Mouse (Mus musculus): ENCODE measurements at regions not wholly inside any gene's neighbourhood (a gene's known extent, or its start where the extent isn't known, plus 50 kb on each side); places are given as distances from the start of the nearest gene placed in this dataset.
A peak's percentile ranks its signal among the peaks of the same experiment; 100 is the strongest.

DNA sequence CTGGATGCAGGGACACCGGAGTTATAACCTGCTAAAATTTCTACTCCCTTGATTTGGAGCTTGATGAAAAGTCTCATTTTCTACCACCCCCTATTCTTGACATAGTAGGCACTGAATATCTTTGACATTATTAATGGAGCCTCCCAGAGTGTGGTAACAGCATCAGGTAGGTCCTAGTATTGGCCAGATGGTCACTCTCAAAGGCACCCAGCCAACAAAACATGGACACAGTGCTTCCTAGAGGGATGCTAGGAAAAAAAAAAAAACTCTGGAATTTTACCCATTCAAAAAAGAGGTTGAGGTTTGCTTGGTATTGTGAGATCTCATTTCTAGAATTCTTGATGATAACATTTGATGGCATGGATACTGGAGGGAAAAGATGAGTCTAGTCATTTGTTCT is 740.8 kb downstream of the Epm2a start:
- no peak for DNase-seq

DNA sequence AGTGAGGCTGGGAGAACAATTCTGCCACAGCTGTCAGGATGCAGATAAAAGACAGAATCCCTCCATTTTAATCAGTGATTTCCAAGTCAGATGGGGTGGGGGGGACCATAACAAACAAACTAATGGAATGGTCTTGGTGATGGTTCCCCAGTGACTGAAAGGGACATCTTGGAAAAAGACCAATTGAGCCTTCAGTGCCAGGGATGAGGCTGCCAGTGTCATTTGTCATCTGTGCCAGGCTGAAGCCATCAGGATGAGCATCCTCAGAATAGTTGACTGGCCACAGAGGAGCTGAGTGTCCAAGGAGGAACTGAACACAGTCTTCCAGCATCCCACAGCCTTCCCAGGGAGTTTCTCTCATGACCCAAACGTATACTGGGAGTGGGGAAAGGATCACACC is 749.3 kb downstream of the Epm2a start:
- DNase-seq: no peak

DNA sequence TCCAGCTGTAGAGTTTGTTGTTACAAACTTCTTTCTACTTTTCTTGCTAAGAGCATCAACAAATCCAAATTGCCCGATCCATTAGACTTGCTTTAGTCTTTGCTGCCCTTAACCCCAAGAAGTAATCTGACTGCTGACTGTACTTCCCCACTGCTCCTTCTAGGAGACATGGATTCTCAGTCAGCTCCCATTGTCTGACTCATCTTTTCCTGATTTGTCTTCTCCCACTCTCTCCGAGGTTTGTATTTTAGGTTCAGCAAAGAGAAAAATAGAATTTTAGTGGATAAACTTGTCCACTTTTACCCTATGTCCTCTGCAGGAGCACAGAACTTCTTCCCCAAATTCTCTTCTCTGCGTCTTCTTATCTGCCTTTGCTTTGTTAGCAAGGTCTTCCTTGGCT is 753.5 kb downstream of the Epm2a start:
- no peak for DNase-seq

DNA sequence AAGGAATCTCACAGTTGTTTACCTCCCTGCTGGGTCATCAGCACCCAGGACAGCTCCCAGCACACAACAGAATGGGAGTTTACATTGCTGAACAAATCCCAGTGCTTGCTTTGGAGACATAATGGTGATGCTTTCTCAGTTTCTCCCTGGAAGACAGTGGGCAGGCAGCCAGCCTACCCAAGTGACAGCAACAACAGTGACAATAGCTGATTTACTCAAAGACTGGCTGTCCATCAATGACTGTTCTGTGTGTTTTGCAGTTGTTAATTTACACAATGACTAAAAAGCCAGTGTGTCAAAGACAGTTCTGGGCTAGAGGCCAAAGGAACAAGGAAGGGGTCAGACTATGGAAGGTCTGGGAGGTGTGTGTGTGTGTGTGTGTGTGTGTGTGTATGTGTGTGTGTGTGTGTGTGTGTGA is 762.2 kb downstream of the Utrn start:
- DNase-seq: peak; percentile 42

DNA sequence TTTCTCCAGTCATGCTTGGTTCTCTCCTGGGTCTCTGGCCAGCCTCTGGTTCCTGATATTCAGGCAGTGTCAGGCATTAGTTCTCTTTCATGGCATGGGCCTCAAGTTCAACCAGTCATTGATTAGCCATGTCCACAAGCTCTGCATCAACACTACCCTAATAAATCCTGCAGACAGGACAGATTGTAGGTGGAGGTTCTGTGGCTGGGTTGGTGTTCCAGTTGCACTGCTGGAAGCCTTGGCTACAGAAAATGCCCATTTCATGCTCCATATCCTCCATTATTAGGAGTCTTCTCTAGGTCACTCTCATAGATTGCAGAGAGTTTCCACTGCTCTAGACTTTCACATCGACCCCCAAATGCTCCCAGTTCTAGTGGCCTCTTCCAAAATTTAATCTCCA is 757.4 kb downstream of the Utrn start:
- no peak for DNase-seq

DNA sequence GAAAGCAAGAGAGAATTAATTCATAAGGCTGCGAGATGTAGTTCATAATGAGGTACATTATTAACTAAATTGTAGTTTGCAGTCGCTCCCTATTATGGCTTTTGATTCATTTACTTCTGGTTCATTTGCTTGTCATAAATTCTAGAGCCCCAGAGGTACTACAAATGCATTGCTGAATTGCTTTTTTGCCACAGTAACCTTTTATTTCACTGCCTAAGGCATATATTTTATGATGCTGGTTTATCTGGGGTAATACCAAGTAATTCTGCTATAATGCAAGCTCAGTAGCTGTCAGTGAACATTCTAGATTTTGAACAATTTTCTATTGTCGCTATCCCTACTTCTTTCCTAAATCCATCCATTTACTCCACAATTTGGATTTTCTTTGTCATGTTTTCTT is 753.4 kb downstream of the Utrn start:
- no peak for DNase-seq

DNA sequence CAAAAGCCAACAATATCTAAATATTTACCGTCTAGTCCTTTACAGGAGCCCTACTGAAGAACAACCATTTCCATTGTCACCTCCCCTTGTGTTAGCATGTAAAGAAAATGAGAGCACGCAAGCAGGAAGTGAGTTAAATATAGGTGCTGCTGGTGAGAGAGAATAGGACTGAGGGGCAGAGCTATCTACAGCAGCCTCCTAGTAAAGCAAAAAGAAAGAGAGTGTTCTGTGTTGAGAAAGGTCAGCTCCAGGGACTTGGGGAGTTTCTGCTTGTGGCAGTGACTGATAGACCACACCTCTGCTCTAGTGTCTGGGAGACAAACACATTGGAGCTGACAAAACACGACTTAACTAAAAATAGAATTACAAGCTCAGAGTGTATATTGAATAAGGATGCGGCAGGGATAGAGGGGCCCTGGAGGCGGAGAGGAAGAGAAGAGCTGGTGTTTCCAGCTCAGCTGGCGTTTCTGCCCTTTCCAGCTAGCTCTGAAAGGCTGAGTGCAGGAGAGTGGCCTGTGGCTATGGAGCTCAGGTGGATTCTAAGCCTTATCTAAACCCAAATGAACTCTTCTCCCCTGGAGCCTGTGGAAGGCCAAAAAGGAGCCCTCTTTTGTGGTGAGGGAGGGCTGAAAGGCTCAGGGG is 752.4 kb downstream of the Utrn start:
- no peak for DNase-seq

DNA sequence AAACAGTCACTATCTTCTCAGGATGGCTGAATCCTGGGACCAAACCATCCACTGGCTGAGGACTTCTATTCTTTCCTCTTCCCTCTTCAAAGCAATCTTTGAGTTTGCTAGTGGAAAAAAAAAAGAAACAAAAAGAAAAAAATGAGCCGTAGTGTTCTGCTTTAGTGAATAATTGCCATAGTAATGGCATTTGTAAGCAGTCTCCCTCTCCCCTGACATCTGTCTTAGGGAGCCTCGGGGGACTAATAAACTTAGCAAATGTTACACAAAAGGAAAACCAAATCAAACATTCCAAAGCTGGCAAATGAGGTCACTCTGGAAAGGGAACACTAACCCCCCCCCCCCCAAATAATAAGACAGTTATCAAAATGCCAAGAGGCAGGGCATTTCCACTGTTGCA is 744.9 kb downstream of the Utrn start:
- DNase-seq: no peak

DNA sequence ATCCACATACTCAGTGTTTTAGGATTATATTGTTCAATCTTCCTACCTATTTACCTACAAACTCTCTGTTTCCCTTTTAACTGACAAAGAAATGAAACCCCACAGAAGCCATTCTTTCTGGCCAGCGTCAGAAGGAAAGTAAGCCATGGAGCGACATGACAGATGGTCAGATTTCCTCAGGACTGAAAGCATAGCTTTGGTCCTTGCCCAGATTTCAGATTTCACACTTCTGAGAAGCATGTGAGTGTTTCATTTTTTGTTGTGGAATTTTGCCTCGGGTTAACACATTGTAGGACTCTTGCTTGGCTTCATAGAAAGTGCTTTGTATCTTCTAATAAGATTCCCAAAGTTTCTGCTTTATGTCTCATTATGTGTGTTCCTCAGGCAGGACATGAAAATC is 739.7 kb downstream of the Utrn start:
- DNase-seq: no peak

DNA sequence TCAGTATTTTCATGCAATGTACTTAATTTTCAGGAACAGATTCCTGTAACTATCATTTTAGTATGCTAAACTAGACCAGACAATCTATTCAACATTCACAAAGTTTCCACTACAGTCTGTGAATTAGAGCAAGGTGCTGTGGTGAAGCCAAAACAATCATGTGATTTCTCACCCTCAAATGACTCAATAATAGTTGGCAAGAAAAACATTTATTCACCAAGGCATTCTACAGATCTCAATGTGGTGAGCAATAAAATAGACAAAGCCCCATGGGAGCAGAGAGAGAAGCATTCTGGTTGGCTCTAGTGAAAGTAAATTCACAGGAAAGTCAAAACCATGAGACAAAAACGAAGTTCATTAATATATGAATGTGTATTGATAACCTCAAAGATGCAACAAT is 724.5 kb downstream of the Utrn start:
- DNase-seq: no peak

DNA sequence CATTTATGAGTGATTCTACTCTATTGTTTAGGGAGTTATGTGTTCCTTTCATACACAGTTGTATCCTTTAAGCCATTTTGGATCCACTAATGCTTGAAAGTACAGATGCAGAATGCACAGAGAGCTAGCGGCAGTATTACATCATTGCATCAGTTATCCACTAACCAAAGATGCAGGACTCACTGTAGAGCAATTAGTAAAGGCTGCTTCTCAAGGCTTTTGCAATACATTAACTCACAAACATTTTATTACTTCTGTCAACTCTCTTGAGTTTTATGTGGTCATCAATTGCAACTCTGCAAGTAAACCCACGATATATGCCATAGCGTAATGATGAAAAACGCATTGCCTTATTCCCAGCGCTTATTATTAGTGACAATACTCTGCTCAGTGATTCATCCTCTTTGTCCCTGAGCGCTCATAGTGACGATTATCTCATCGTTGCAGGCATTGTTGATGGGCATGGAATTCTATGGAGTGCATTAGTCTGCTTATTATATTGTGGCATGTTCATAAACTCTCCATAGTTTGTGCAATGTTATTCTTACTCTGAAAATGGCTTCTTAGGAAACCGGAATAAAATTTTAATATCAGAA is 722.1 kb downstream of the Utrn start:
- DNase-seq: no peak

DNA sequence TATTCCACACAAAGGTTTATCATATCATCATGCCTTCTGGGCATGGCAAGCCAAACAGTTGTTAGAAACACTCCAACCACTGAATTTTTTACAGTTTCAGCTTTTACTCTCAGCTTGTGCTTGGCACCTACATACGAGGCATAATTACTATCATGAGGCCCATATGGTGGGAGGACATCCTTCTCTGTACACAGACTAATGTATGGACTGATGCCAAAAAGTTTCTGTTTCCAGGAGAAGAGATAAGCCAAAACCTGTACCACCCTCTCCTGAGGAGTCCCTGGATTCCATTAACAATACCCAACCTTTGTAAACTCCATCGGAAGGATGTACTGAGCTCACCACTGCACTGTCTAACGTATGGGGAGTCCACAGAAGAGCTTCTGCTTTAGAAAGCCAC is 698.9 kb downstream of the Utrn start:
- no peak for DNase-seq

DNA sequence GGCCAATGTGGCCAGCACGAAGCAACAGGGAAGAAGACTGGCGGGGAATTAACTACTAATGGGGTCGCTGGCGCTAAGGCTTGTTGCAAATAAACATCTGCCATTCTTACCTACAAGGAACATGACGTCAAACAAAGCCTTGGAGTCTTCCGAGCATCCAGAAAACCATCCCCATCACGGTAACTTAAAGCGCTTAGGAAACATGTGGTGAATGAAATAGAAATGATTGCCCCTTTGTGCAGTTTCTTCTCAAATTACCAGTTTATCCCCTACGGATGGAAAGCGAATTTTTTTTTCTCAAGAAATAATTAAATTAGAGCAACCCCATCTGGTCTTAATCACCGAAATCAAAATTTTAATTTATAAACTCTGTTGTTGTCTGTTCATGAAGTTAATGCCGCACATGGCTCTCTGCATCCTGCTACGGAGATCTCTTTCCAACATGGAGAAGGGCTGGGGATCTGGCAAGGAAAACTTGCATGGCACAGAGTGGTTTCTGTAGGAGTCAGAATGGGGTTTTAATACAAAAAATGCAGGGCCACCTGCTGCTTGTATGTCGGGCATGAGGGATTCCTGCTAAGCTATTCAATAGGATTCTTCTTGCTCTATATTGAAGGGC is 694.9 kb downstream of the Utrn start:
- no peak for DNase-seq

DNA sequence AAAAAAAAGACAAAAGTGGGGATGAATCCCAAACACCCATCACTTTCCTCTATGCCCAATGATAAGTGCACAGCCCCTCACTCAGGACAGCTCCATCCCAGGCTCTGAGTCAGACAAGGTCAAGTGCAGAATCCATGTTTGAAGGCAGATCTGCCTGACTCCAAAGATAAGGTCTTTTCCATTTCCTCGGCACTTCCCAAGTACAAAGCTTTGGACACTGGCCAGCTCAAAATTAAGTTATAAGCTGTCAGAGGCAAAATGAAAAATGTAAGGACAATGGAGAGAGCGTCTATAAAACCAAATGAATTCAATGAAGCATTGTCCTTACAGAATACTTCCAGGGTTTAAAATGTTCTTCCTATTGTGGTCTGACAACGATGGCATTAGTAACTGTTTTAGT is 694.0 kb downstream of the Utrn start:
- DNase-seq: peak; percentile 6

DNA sequence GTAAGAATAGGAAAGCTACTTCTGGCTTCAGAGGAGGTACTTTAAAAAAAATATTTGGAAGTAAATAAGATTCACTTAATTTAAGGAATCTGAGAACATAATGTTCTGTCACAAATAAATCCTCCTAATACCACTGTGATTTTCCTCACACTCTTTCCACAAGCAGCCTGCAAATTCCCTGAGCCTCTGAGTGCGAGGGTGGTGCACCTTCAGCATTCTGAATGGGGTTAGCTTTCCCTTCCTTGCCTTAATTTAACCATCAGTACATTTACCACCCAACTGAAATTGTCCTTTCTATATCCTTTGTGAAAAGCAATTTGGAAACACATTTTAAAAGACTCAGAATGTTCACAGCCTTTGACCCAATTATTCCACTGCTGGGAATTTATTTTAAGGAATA is 691.7 kb downstream of the Utrn start:
- no peak for DNase-seq

DNA sequence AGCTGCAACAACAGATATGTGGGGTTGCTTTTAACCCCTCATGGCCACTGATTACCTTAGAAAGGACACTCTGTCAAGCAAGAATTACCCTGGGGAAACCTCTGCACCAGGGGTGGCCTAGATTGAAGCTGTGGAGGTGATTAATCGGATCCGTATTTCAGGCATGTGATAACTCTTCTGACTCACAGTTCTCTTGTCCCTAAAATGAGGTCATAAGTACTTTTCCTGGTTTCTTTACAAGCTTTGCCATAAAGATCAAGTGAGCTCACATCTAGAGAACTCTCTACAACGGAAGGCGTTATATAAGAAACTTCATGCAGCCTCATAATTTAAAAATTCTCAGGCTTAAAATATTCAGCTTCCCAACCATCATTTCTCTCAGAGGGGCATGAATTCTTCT is 688.2 kb downstream of the Utrn start:
- no peak for DNase-seq

DNA sequence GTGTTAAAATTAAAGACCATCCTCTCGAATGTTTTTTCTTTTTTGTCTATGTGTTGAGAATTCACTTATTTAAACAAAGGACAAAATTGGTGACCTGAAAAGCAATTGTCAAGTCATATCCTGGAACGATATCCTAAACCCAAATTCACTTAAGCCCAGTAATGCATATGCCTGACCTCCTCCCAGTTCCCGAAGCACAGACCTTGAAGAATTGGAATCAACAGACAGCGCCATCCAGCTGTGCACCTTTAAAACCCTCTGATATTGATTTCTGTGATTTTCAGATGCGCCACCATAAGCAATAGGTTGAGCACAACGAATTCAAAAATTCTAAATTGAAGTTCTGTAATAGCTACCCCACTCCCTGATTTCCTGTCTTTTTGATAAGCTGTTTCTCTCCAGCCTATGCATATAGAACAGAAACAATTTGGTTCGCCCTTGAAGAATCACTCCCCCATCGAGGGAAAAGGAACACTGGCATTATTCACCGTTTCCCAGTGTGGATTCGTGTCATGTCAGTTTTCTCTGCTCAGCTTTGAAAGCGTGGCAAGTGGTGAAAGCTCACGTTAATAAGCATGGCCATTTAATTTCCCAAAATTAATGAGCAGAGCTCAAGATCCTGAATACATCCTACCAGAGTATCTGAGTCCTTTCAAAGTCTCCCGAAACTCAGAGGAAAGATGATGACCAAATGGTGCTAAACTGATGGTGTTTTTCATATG is 682.1 kb downstream of the Utrn start:
- DNase-seq: no peak

DNA sequence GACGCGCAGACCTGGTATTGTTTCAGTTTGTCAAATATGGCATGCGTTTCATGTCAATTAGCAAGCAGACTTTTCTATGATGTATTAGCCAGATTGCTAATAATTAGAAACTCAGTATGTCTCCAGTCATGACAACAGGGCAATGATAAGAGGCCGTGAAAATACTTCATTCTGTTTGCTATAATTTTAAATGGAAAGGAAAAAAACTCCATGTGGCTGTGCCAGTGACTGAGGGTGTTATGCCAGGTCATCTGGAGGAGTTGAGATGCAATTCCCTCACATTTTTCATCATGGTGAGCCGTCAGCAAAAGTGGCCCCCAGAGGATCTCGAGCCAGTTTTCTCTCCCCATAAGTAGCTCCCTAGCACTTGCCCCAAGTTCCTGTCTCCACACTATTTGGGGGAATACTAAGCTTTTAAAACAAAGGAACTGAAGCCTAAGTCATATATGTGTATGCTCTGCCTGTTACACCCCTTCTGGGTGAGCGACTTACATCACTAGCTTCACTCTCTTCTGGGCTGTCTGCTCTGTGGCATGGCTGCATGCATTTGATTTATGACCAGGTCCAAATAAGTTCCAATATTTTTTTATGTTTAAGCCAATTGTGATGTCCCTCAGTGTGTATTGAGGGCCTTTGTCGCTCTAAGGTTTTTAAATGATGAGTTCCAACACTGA is 681.4 kb downstream of the Utrn start:
- no peak for DNase-seq

DNA sequence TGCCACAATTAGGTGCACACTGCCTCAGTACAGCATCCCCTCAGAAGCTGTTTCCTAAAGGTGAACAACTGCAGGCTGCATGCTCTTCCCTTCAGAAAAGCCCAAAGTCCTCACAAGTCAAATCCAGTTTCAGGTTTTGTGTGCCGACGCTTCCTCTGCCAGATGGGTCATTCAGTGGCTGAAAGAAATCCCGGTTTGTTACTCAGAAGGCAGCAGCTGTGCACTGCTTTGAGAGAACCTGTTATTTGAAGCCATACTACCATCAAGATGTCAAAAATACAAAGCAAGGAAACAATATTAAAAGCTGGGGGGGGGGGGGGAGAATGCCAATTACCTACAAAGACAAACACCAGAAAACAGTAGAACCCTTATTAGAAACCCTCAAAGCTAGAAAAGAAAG is 678.7 kb downstream of the Utrn start:
- DNase-seq: no peak

DNA sequence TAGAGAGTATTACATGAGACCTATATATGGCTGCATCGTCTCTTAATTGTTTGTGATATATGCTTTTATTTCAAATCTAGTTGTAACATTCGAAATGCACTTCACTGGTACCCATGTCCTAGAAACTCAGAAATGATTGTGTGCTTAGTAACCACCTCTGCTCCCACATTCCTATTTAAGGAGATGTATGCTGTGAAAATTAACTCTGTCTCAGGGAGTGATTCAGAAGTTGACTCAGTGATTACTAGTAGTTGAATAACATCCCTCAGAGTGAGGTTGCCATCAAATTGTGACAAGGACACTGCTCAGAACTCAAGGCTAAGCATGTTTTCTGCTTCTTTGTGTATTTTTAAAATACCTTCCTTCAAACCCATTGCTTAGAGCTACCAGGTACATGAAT is 661.9 kb downstream of the Utrn start:
- DNase-seq: no peak

DNA sequence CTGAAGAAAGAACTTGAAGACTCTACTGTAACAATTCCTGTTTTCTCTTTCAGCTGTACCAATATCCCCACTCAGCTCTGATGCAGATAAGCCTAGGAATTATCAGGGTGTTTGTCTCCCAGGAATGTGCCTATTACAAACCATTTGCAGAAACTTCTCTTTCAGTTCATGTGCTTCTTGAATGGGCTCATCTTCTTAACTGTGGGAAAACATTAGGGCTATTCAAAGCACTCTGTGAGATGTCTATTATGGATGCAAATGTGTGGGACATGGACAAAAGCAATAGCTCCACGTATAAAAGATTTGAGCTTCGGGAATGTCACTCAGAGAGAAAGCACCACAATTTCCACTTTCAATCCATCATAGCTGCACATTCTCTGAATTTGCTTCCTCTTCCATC is 659.0 kb downstream of the Utrn start:
- DNase-seq: no peak

DNA sequence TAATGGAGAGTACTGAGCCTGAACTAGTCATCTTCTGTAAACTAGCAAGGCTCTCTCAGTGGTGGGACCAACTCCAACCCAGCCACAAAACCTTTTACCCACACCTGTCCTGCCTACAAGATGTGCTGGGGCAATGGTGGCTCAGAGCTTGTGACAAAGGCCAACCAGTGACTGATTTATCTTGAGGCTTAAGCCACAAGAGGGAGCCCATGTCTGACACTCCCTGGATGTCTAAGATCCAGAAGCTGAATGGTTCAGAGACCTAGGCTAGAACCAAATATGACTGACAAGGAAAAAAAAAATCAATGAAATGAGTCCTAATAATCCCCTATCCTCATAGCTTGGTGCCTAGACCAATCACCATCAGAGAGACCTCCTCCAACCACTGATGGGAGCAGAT is 650.3 kb downstream of the Utrn start:
- peak; percentile 1 for DNase-seq

DNA sequence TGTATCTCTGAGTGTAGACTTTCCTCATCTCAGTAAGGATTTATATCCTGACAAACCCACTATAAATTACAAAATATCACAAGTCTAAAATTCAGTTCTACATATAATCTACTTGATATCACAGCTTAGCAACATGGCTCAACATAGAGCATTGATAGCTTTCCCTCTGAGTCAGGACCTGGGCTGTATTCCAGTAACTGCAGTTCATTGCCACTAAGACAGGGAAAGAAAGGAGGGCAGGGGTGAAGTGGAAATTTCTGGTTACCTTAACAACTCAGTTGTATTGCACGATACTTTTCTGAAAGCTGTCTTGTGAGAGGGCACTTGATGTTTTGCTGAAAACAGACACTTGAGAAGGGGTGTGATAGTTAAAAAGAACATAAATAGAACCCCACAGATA is 635.0 kb downstream of the Utrn start:
- DNase-seq: no peak

DNA sequence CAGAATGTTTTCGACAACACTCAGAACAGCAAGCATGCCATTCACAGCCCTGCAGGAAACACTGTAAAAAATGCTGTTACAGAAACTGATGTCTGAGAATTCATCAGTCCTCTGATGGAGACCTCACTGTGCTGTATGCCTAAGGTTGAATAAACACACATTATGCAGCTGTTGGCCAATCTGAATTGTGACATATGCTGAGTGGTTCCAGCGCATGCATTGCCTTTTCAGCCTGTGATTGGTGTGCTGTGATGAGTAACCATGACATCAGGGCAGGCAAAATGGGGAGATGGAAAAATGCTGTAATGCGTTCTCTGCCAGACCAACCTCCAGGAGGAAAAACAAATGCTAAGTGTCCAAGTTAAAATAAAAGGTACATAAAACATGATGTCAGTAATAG is 620.3 kb downstream of the Utrn start:
- DNase-seq: no peak
